ENCODE assay signal across 9 mouse cellular contexts in genomic region chr1:97650072-97650471, GRCm38 (mm10). TPM values are rescaled to one million over a fixed set of nuclear protein-coding genes. Genes with fewer than 3 reads are reported as not detected.
DNase-seq lines count a peak whose midpoint lies in the region; ATAC-seq and TF ChIP-seq lines count a peak whose summit lies in the region.
"Had no signal": no experiment of that assay in that cellular context is flagged by ENCODE, and none has a peak within 500 bp of the region (broad histone marks: within the 10 kb centered on the region; RNA-seq: fewer than 3 reads in every experiment).

No protein-coding gene starts in this region.

- H3K27ac ChIP-seq in left cerebral cortex, adult 2 months, result peak overlapping the region; percentile 53
- no peak overlapping the region for H3K27ac ChIP-seq in liver, postnatal 0 days (ENCODE audit: low read depth)
- H3K27ac ChIP-seq: macrophage had no signal

- no peaks in the 10 kb centered on the region for H3K9me3 ChIP-seq in liver, postnatal 0 days (ENCODE audit: low read length)

- H3K4me3 ChIP-seq in left cerebral cortex, adult 2 months, result no peak overlapping the region
- no peak overlapping the region for H3K4me3 ChIP-seq in liver, postnatal 0 days (ENCODE audit: low read depth, low read length)

- DNase-seq in embryo, embryonic 10 days (ENCODE audit: low spot score), result peak; percentile 13
- no peak for DNase-seq in embryo, embryonic 9.5 days (ENCODE audit: extremely low spot score)
- DNase-seq in left cerebral cortex, adult 2 months (ENCODE audit: extremely low spot score in 1 of 2, low spot score in 2 of 2), result no peak
- no peak for DNase-seq in left cerebral cortex, postnatal 10 days (ENCODE audit: extremely low spot score in 1 of 2, low spot score in 2 of 2)
- DNase-seq in embryo, embryonic 11 days, result peak; percentile 28
- DNase-seq in liver, postnatal 0 days, result no peak
- DNase-seq in layer of hippocampus, adult 11-12 months (ENCODE audit: low spot score), result no peak
- no peak for DNase-seq in ovary, postnatal 14 days (ENCODE audit: low spot score)

- peak; percentile 78 for ATAC-seq in liver, postnatal 0 days

- peaks cover 8% of the 10 kb centered on the region for H3K4me1 ChIP-seq in liver, postnatal 0 days (ENCODE audit: insufficient read depth)

- intact Hi-C loops in left cerebral cortex, adult 2 months (cut with DNase I), result loop anchor here (2.0 kb wide), 1 partner anchor 25 kb away; no protein-coding TSS in a partner anchor
- intact Hi-C loops in left cerebral cortex, postnatal 10 days (cut with DNase I), result no loop called here

- no peak for TF ChIP-seq EP300 in liver, postnatal 0 days (IDR thresholded peaks at IDR 0.05; ENCODE audit: low read depth)

- 43% methylated on average over 6 of the region's 6 CpGs for WGBS in liver, postnatal 0 days (ENCODE audit: insufficient replicate concordance)

- no peak; the same call in 1 of the 2 replicates for TF ChIP-seq CTCF in left cerebral cortex, adult 2 months (IDR thresholded peaks at IDR 0.05)
- no peak for TF ChIP-seq CTCF in liver, postnatal 0 days (IDR thresholded peaks at IDR 0.05; ENCODE audit: low read depth)

- H3K4me2 ChIP-seq in liver, postnatal 0 days (ENCODE audit: low read depth, low read length), result no peak overlapping the region

- peaks cover 32% of the 10 kb centered on the region for H3K36me3 ChIP-seq in liver, postnatal 0 days (replicated peaks; ENCODE audit: insufficient read depth, low read length)

- no peaks in the 10 kb centered on the region for H3K27me3 ChIP-seq in liver, postnatal 0 days (ENCODE audit: insufficient read depth, low read length)

- H3K9ac ChIP-seq in liver, postnatal 0 days (replicated peaks), result no peak overlapping the region

RNA-seq across cellular contexts. Expression of gene D1Ertd622e, which starts 11.8 kb away (rescaled TPM):
- total RNA-seq in left cerebral cortex, adult 2 months (2021), result 10 to 100 TPM; 70.4 to 84.7 TPM
- 10 to 100 TPM; 59.0 to 60.0 TPM for total RNA-seq in left cerebral cortex, postnatal 10 days (2021)
- 21.2 and 23.8 TPM in 2 replicates for polyA plus RNA-seq in liver, postnatal 0 days (2015; fragmentation: Nextera tagmentation; extraction: Ambion mirVana)

Comparison
In these comparisons a context has a peak if more than half of its experiments do, and no peak if none do; other contexts are left out.
1. DNase-seq: peak in embryo, embryonic 10 days (single experiment) and embryo, embryonic 11 days (single experiment); none in embryo, embryonic 9.5 days (single experiment), left cerebral cortex, adult 2 months (0 of 2), left cerebral cortex, postnatal 10 days (0 of 2), liver, postnatal 0 days (single experiment), layer of hippocampus, adult 11-12 months (single experiment) and ovary, postnatal 14 days (single experiment).